Mouse (Mus musculus): ENCODE data around the gene I830077J02Rik. TPM values are rescaled to one million over a fixed set of nuclear protein-coding genes. Genes with fewer than 3 reads are reported as not detected.

Gene I830077J02Rik
- polyA plus RNA-seq, 1 experiment from 2014 or later: 0.33 TPM

DNA sequence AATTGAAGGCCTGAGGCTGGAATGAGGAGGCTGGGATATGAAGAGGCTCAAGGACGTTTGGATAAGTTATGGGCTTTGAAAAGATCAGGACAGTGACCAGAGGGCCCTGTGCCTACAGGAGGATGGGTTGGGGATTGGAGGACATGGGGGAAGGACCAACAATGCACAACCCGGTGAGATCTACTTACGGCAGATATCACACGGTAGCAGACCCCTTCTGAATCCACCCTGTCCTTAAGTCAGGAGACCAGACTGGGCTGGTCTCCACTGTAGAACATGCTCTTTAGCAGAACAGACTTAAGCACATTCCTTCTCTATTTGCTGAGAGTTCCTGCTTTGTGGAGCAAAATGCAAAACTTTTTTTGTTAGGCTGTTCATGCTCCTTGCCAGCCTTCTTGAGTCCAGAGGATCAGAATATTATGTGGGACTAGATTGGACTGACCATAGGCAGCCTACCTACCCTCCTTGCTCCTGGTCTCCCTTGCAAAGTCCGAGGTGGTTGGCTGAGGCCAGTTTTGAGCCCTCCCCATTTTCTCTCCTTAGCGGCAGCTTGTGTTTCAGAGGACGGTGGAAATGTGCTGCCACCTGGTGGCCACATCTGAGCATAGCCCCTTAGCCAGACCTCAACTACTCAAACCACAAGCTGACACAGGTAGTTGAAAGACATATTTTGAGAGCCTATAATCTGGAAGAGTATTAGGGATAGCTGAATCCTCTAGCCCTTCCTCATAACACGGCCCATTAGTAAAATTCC, 32.9 kb downstream of the I830077J02Rik start:
- no peak overlapping the region for H3K9ac ChIP-seq
- 40% methylated on average over 8 of the region's 8 CpGs for WGBS
- H3K9me3 ChIP-seq: no peaks in the 10 kb centered on the region
- H3K4me3 ChIP-seq: no peak overlapping the region
- no peaks in the 10 kb centered on the region for H3K27me3 ChIP-seq (replicated peaks)
- no peaks in the 10 kb centered on the region for H3K36me3 ChIP-seq
- H3K4me2 ChIP-seq (replicated peaks): no peak overlapping the region
- H3K27ac ChIP-seq: no peak overlapping the region
- ATAC-seq (ENCODE audit: low FRiP score, low read depth): peak; percentile 80
- no peaks in the 10 kb centered on the region for H3K4me1 ChIP-seq

DNA sequence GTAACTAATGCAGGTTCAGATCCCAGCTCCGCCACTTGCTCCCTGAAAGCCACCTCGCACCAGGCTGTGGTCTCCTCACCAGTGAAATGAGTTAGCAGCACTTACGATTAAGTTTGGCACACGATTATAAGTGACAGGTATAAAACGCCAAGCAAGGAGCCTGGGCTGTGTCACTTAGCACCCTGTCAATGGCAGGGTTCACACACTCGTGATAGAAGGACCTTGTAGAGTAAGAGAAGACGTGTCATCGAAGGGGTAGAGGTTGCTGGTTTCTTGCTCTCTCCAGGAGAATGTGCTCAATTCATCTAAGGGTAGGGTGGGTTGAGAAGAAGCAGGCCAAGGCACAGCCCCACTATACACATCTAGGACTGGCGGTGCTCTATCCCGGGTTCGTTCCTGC, 33.6 kb downstream of the I830077J02Rik start:
- WGBS: 93% methylated on average over 11 of the region's 11 CpGs
- no peaks in the 10 kb centered on the region for H3K36me3 ChIP-seq
- H3K27me3 ChIP-seq (replicated peaks): no peaks in the 10 kb centered on the region
- no peak overlapping the region for H3K27ac ChIP-seq
- H3K9me3 ChIP-seq: no peaks in the 10 kb centered on the region
- ATAC-seq (ENCODE audit: low FRiP score, low read depth): 0 out of 2 replicates have a peak, but pooled peaks have one; percentile 23
- H3K4me1 ChIP-seq: no peaks in the 10 kb centered on the region
- no peak overlapping the region for H3K4me2 ChIP-seq (replicated peaks)
- no peak overlapping the region for H3K4me3 ChIP-seq
- no peak overlapping the region for H3K9ac ChIP-seq

GRCm38 (mm10) chr3:105898325-105898724, 34.1 kb downstream of the I830077J02Rik start:
- Histone ChIP-seq H3K36me3 (no peaks in the 10 kb centered on the region), H3K27me3 (replicated peaks) (no peaks in the 10 kb centered on the region), H3K4me1 (no peaks in the 10 kb centered on the region), H3K9ac (no peak overlapping the region), H3K4me2 (replicated peaks) (no peak overlapping the region), H3K27ac (no peak overlapping the region), H3K9me3 (no peaks in the 10 kb centered on the region), H3K4me3 (no peak overlapping the region)
- WGBS: 87% methylated on average over 2 of the region's 2 CpGs
- ATAC-seq (ENCODE audit: low FRiP score, low read depth): no peak

GRCm38 (mm10) chr3:105896811-105897210, 35.7 kb downstream of the I830077J02Rik start:
- H3K27me3 ChIP-seq (replicated peaks): no peaks in the 10 kb centered on the region
- H3K4me3 ChIP-seq: no peak overlapping the region
- no peaks in the 10 kb centered on the region for H3K36me3 ChIP-seq
- no peak overlapping the region for H3K9ac ChIP-seq
- WGBS: 83% methylated on average over 3 of the region's 3 CpGs
- no peak for ATAC-seq (ENCODE audit: low FRiP score, low read depth)
- H3K4me2 ChIP-seq (replicated peaks): no peak overlapping the region
- no peaks in the 10 kb centered on the region for H3K4me1 ChIP-seq
- no peak overlapping the region for H3K27ac ChIP-seq
- no peaks in the 10 kb centered on the region for H3K9me3 ChIP-seq

DNA sequence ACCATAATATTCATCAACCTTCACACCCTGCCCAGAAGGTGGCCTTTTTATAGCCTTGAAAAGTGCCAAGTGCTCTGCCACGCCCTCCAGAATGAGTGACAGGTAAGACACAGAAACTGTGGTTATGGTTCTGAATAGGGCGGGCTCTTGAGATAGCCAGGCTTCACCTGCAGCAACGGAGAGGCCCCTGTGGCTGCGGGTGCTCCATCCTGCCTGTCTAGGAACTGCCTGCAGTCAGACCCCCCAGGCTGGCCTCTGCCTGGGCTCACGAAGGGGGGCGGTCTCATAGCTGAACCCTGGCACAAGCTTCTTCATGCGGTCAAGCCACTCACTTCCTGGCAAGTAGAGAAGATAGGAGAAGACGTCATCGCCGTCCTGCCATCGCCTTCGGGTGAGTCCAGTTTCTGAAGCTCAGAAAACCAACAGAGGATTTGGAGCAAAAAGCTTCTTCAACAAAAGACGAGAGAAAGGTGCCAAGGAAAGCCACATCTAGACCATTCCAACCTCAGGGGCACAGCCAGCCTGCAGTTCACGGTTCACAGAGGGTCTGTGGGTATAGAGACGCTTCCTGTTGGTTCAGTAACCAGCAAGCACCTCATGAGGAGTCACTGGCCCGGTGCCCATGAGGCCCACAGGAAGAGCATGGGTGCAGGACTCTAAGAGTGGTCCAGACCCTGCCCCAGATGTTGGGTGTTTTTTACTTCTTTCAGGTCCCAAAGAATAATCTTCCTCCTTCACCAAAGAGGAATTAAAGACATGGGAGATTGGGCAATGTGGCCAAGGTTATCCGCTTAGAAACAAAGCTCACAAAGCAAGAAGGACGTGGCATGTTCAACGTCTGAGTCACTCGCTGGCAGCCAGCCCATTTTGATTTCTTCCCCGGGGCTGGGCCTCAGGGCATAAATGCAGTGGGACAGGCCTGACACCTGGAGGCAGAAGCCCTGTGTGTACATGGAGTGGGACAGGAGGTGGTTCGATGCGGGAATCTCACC, 37.6 kb downstream of the I830077J02Rik start:
- H3K27me3 ChIP-seq (replicated peaks): no peaks in the 10 kb centered on the region
- 85% methylated on average over 23 of the region's 23 CpGs for WGBS

DNA sequence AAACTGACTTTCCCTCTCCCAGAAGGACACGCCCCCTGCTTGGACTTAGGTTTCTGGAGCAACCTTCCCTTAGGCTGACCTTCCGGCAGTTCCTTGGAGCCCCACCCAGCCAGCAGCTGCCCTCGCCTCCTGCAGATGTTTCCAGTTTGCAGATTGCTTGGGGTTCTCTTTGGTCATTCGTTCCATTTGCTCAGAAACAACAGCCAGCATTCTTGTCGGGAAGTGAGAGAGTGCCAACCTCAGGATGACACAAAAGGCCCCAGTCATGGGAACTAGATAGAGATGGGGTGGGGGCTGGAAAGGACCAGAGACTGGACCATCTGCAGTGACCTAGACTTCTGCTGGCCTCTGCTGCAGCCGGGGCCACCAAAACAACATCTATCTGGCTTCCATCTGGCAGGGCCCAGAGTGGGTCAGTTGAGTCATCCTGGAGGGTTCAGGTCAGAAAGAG, 38.5 kb downstream of the I830077J02Rik start:
- no peak overlapping the region for H3K4me3 ChIP-seq
- no peak for ATAC-seq (ENCODE audit: low FRiP score, low read depth)
- WGBS: 67% methylated on average over 6 of the region's 6 CpGs
- H3K27me3 ChIP-seq (replicated peaks): no peaks in the 10 kb centered on the region
- H3K9me3 ChIP-seq: no peaks in the 10 kb centered on the region
- no peak overlapping the region for H3K27ac ChIP-seq
- H3K36me3 ChIP-seq: no peaks in the 10 kb centered on the region
- no peaks in the 10 kb centered on the region for H3K4me1 ChIP-seq
- no peak overlapping the region for H3K9ac ChIP-seq
- no peak overlapping the region for H3K4me2 ChIP-seq (replicated peaks)

More for the DNA sequence above, 37.6 kb downstream of the I830077J02Rik start:
- Histone ChIP-seq H3K4me2 (replicated peaks) (no peak overlapping the region), H3K9ac (no peak overlapping the region), H3K36me3 (no peaks in the 10 kb centered on the region), H3K9me3 (no peaks in the 10 kb centered on the region), H3K4me1 (no peaks in the 10 kb centered on the region), H3K4me3 (no peak overlapping the region), H3K27ac (no peak overlapping the region)
- no peak for ATAC-seq (ENCODE audit: low FRiP score, low read depth)

- no peaks in the 10 kb centered on the region for H3K36me3 ChIP-seq
- 89% methylated on average over 19 of the region's 19 CpGs for WGBS
- H3K4me1 ChIP-seq: no peaks in the 10 kb centered on the region
- no peak overlapping the region for H3K27ac ChIP-seq
- no peak overlapping the region for H3K4me2 ChIP-seq (replicated peaks)
- no peak overlapping the region for H3K4me3 ChIP-seq
- no peak overlapping the region for H3K9ac ChIP-seq
- H3K9me3 ChIP-seq: no peaks in the 10 kb centered on the region
- ATAC-seq (ENCODE audit: low FRiP score, low read depth): no peak
- H3K27me3 ChIP-seq (replicated peaks): no peaks in the 10 kb centered on the region
These were observed 39.6 kb downstream of the I830077J02Rik start for GRCm38 (mm10) chr3:105892572-105893495.

- H3K36me3 ChIP-seq: no peaks in the 10 kb centered on the region
- WGBS: 81% methylated on average over 10 of the region's 10 CpGs
- no peaks in the 10 kb centered on the region for H3K27me3 ChIP-seq (replicated peaks)
- H3K4me2 ChIP-seq (replicated peaks): no peak overlapping the region
- H3K27ac ChIP-seq: no peak overlapping the region
- no peak for ATAC-seq (ENCODE audit: low FRiP score, low read depth)
- no peak overlapping the region for H3K4me3 ChIP-seq
- H3K4me1 ChIP-seq: no peaks in the 10 kb centered on the region
- H3K9ac ChIP-seq: no peak overlapping the region
- no peaks in the 10 kb centered on the region for H3K9me3 ChIP-seq
These were observed 40.5 kb downstream of the I830077J02Rik start for GRCm38 (mm10) chr3:105891760-105892571.

DNA sequence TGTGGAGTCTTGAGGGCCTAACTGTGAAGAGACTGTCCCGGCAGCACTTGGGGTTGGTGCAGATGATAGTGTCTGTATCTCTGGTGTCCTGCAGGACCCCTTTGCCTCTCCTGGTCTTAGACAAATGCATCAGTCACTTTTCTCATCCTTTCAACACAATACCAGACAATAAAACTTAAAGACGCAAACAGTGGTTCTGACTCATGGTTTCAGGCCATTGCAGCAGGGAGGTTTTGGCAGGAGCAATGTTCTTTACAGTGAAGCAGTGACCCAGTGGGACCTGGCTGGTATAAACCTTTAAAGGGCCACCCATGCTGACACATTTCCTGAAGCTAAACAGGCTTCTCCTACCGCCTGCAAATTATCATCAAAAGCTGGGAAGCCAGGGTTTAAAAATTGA, 41.3 kb downstream of the I830077J02Rik start:
- no peak for ATAC-seq (ENCODE audit: low FRiP score, low read depth)
- 82% methylated on average over 3 of the region's 3 CpGs for WGBS
- H3K4me2 ChIP-seq (replicated peaks): no peak overlapping the region

GRCm38 (mm10) chr3:105890220-105890619, 42.2 kb downstream of the I830077J02Rik start:
- Histone ChIP-seq H3K4me3 (no peak overlapping the region), H3K27me3 (replicated peaks) (no peaks in the 10 kb centered on the region), H3K9ac (no peak overlapping the region), H3K4me1 (no peaks in the 10 kb centered on the region), H3K27ac (no peak overlapping the region), H3K4me2 (replicated peaks) (no peak overlapping the region), H3K36me3 (no peaks in the 10 kb centered on the region), H3K9me3 (no peaks in the 10 kb centered on the region)
- 82% methylated on average over 4 of the region's 4 CpGs for WGBS
- no peak for ATAC-seq (ENCODE audit: low FRiP score, low read depth)

More for the DNA sequence above, 41.3 kb downstream of the I830077J02Rik start:
- no peaks in the 10 kb centered on the region for H3K27me3 ChIP-seq (replicated peaks)
- no peaks in the 10 kb centered on the region for H3K36me3 ChIP-seq
- H3K9ac ChIP-seq: no peak overlapping the region
- H3K4me1 ChIP-seq: no peaks in the 10 kb centered on the region
- no peak overlapping the region for H3K4me3 ChIP-seq
- H3K27ac ChIP-seq: no peak overlapping the region
- no peaks in the 10 kb centered on the region for H3K9me3 ChIP-seq

GRCm38 (mm10) chr3:105888961-105889360, 43.5 kb downstream of the I830077J02Rik start:
- H3K27ac ChIP-seq: no peak overlapping the region
- no peak overlapping the region for H3K9ac ChIP-seq
- H3K27me3 ChIP-seq (replicated peaks): no peaks in the 10 kb centered on the region
- H3K4me1 ChIP-seq: no peaks in the 10 kb centered on the region
- H3K4me3 ChIP-seq: no peak overlapping the region
- H3K4me2 ChIP-seq (replicated peaks): no peak overlapping the region
- WGBS: 78% methylated on average over 3 of the region's 3 CpGs
- ATAC-seq (ENCODE audit: low FRiP score, low read depth): no peak
- H3K9me3 ChIP-seq: no peaks in the 10 kb centered on the region
- H3K36me3 ChIP-seq: no peaks in the 10 kb centered on the region

All from neural tube, embryonic 12.5 days (tissue).